Mouse (Mus musculus) stomach, postnatal 0 days (tissue): ENCODE results near the gene Sbf2.

Experiments used
- CTCF ChIP-seq: IDR thresholded peaks from 2 replicates; pipeline ENCODE4 v1.5.1; 2016; ENCODE audit warnings: antibody characterized with exemption, low read depth, mild to moderate bottlenecking, moderate library complexity
- EP300 ChIP-seq: optimal IDR thresholded peaks from 2 replicates; pipeline ENCODE3; 2016; ENCODE audit warnings: antibody characterized with exemption

GRCm38 (mm10) chr7:110605476-110605875, 9.2 kb downstream of the Sbf2 start:
- TF ChIP-seq EP300 (no peak), CTCF (no peak)
